Mouse (Mus musculus) cerebellum, postnatal 36 days (tissue): ENCODE results near the gene 4933430I17Rik.

Experiments
- DNase-seq, 2 experiments: peaks; one replicate each; pipeline ENCODE4 v3.0.0; 2021 to 2022; ENCODE audit warnings: mixed read lengths in 2 of 2

Gene 4933430I17Rik

GRCm38 (mm10) chr4:62505991-62506390 is 19.2 kb upstream of the 4933430I17Rik start:
- DNase-seq = no peak

- peak; percentile 60 for DNase-seq
Observed at GRCm38 (mm10) chr4:62506798-62507197, 18.4 kb upstream of the 4933430I17Rik start.

- no peak for DNase-seq
Observed at GRCm38 (mm10) chr4:62508839-62509238, 16.3 kb upstream of the 4933430I17Rik start.

GRCm38 (mm10) chr4:62509946-62510345 is 15.2 kb upstream of the 4933430I17Rik start:
- DNase-seq = peak in 1 of 2 experiments; percentile 39

DNA sequence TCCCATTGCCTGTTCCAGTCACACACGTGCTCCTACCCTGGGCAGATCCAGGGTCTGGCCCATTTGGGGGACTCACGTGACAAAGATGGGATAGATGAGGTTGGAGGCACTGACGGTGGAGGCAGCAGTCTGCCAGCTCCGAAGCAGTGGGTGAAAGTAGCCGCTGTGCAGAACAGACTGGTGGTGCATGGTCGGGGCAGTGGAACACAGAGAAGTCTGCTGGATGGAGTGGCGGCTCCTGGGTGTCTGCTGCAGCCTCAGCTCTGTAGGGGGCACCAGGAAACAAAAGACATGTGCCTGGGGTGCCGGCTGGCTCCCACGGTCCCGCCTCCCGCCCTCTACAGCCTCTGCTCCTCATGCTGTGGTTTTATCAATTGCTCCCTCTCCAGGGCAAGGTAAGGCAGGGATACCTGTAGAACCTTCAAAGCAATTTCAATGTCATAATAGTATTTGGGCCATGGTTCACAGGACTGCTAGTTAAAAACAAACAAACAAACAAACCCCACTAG is 11.1 kb upstream of the 4933430I17Rik start:
- no peak for DNase-seq

DNA sequence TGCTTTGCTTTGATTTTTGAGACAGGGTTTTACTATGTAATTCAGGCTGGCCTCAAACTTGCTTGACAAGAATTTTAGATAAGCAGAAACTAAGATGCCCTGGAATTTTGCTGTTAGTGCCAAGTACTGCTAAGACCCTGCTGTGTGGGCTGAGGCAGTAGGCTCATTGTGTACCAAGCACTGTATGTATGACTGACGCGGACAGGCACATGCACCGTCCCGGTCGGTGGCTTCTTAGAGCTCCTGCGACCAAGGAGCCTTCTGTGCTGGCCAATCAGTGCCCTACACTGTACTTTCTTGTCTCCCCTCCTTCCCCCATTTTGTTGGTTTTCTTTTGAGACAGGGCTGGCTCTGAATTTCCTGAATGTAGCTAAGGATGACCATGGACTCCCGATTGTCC is 10.2 kb upstream of the 4933430I17Rik start:
- DNase-seq = no peak

DNA sequence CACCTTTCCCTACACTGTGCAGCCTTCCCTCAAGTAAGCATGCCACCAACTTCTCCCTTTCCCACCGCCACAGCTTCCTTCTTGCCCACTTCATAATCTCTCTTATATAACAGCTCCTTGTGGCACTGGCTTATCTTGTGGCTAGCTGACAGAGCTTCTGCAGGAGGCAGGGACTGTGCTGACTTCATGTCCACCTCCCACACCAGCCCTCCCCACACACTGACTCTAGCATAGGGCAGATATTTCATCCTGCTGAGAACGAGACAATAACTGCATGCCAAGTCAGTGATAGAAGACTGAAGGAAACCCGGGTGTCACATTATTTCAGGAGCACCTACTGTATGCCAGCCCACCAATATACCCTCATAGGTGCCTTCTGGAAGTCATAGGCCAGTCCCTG is 9.7 kb upstream of the 4933430I17Rik start:
- DNase-seq = peak in 1 of 2 experiments; percentile 46

DNA sequence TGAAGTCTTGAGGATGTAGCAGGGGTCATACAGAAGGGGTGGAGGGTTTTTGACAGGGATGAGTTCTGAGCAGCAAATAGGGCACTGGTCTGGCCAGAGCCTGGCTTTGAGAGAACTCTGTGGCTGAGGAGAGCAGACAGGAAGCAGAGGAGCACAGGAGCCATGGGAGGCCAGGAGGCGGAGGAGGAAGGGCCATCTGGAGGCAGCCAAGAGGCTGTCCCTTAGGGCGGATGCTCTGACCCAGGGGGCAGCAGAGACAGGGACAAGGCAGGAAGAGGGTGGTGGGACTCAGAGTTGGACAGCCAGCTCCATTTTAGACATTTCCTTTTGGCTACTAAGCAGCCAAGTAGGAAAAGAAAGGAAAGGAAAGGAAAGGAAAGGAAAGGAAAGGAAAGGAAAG is 9.1 kb upstream of the 4933430I17Rik start:
- DNase-seq = peak; percentile 68 to 73

GRCm38 (mm10) chr4:62516579-62516978 is 8.6 kb upstream of the 4933430I17Rik start:
- DNase-seq = no peak

DNA sequence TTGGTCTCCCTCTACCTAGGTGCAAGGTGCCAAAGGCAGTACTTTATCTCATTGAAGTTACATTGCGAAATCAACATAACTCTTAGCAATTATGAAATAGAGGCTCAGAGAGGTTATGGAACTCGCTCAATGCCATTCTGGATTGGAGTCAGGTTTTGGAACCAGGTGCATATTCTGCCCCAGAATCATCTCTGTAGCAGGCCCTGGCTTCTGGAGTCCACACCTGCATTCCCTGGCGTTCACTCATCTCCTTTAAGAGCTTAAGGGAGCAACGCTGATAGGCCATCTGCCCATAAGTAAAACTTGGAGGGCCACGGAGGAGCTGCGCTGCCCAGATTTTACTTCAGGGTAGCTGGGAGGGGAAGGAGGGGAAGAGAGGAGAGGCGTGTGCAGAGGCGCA is 8.1 kb upstream of the 4933430I17Rik start:
- DNase-seq = no peak

- no peak for DNase-seq
Observed at GRCm38 (mm10) chr4:62517538-62518415, 7.4 kb upstream of the 4933430I17Rik start.

DNA sequence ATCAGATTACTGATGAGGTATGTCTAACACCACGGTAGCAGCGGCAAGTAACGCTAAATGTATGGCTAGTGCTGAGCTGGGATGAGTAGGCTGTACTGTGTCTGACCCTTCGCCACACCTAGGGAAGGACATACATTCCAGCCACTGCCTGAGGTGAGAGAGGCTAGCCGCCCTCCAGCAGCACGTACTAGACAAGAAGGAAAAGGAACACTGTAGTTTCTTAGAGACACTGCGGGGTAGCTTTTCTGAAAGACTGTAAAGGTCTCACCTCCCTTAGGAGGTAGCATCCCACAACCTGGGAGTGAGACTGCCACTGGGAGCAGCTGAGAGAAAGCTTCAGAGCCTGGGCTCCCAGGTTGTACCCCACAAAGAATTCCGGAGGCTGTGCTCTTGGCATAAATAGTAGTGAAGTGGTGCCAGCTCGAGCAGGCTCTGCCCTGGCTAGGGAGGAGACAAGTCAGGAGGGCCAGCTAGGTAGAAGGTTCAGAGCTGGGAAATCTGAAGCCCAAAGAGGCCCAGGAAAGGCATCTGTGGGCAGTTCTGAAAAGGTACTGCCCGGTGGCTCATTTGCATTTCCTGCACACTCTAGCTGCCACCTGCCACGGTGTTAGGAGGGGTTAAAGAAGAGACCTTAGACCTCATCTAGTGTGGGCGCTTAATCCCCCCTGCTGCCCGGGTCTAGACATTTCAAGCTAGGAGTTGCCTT is 6.6 kb upstream of the 4933430I17Rik start:
- peak; percentile 73 to 76 for DNase-seq

DNA sequence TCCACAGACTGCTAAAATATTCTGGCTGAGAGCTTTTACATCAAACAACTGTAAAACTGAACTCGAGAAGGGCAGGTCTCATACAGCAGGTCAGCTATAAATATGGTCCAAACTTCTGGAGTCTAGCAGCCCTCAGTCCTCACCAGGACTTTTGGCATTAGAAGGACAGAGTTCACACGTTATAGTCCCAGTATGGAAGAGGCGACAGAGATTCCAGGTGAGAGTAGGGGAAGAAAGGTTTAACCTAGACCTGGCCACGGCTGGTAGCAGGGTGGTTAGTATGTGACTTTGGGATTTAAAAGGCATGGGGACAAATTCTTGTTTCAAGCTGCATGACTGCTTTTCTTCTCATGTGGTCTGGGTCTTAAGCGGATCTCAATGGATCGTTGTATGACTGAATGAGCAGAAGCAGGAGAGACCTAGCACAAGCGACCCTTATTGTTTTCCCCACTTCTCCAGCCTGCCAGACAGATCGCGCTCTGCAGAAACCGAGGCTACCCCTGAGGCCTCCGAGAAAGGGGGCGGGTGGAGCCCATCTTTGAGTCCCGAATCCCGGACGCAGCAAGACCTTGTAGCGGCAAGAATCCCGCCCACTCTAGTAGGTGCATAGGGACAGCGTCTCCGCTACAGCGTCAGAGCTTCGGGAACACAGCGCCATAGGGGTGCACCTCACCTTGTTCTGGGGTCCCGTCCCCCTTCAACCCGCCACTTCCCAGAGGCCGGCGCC is 5.9 kb upstream of the 4933430I17Rik start:
- DNase-seq = no peak

GRCm38 (mm10) chr4:62519849-62520233 is 5.3 kb upstream of the 4933430I17Rik start, which contains the start of gene Alad:
TSS of gene Alad (minus strand) at chr4:62519918.
- DNase-seq = peak; percentile 80 to 87

DNA sequence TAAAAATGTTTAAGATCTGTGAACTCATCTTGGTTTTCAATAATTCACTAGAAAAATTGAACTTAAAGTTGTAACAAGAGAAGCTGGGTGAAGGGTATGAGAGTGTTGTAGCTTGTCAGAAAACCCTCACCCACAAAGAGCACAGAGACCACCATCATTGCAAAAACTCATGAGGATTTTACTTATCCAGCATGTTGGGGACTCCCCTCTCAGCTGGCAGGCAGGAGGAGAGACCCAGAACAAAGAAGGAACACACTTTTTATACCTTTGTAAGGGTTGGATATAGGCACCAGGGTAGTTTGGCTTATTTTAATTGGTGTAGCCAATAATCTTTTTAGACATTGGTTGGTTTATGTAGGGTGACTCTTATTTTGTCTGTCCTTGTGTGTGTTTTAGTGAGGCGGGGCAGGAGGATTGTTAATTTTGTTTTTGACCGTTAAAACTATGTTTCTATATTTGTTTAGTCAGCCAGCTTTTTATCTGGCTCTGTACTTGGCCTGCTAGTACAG is 4.2 kb upstream of the 4933430I17Rik start:
- DNase-seq = no peak

GRCm38 (mm10) chr4:62525489-62525811 is 281 bp downstream of the 4933430I17Rik start:
- no peak for DNase-seq

- no peak for DNase-seq
Observed at GRCm38 (mm10) chr4:62526256-62526655, 1.1 kb downstream of the 4933430I17Rik start.

DNA sequence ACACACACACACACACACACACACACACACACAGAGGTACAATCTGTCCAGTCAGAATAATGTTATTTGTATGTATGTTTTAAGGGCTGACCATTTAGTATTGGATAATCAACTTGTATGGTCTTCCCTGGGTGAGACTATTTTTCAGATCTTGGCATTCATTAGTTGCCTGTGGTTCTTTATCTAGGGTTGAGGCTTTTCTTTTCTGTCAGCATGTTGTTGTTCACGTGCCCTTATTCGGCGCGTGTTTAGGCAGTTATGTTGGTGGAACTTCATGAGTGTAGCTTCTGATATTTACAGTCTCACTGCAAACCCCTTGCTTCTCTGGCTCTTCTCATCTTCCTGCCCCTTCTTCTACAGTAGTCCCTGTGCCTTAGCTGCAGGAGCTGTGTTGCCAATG is 2.5 kb downstream of the 4933430I17Rik start:
- no peak for DNase-seq

- DNase-seq = no peak
Observed at GRCm38 (mm10) chr4:62533729-62534128, 8.6 kb downstream of the 4933430I17Rik start.

GRCm38 (mm10) chr4:62541802-62542201 is 16.6 kb downstream of the 4933430I17Rik start:
- no peak for DNase-seq

DNA sequence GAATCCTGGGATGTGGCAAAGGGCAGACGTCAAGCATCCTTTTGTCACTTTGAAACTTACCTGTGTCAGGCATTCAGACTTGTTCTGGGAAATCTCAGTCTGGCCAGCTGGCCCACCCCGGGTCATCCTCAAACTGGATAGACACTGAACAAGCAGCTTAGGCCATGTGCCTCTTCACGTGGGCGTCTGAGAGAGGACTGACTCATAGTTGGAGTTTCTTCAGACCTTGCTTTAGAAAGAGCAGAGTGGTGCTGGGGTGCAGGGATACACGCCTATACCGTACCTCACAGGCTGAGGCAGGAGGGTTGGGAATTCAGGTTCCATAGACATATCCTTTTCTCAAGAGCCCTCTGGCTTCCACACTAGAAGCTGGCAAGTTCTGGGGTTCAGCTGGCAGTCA is 18.6 kb downstream of the 4933430I17Rik start:
- DNase-seq = no peak

DNA sequence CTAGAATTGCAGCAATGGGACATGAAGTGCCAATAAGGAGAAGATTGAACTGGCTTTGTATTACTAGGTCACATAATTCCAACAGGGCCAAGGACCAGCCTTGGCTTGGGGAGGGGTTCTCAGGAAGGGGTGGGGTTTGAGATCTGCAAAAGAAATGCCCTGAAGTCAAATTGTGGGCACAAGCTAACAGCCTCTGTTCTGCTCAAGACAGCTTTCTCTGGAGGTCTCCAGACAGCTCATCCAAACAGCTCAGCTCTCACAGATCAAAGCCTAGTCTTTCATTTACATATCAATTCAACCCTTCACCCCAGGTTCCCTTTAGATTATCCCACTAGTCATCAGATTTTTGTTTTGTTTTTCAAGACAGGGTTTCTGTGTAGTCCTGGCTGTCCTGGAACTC is 19.6 kb downstream of the 4933430I17Rik start:
- DNase-seq = no peak

- no peak for DNase-seq
Observed at GRCm38 (mm10) chr4:62551966-62552365, 26.8 kb downstream of the 4933430I17Rik start.
